Mouse (Mus musculus): Measurements from ENCODE around the gene Arhgdia.
A peak's percentile ranks its signal among the peaks of the same experiment; 100 is the strongest.

The Arhgdia gene

GRCm38 (mm10) chr11:120581490-120582267 lies at the start of gene Arhgdia:
Arhgdia (minus strand) TSS chr11:120581624.
- peak; percentile 93 to 94 for DNase-seq

GRCm38 (mm10) chr11:120630401-120630871 lies 49.0 kb upstream of the Arhgdia start:
- DNase-seq: peak in 1 of 2 experiments; percentile 16

GRCm38 (mm10) chr11:120629911-120630310 lies 48.5 kb upstream of the Arhgdia start:
- DNase-seq: no peak

- DNase-seq: peak in 1 of 2 experiments; percentile 37
Observed at GRCm38 (mm10) chr11:120629341-120629730, 47.9 kb upstream of the Arhgdia start.

- DNase-seq: peak in 1 of 2 experiments; percentile 10
Observed at GRCm38 (mm10) chr11:120628601-120629340, 47.3 kb upstream of the Arhgdia start.

GRCm38 (mm10) chr11:120627468-120628300 lies 46.3 kb upstream of the Arhgdia start:
- peak in 1 of 2 experiments; percentile 32 for DNase-seq

GRCm38 (mm10) chr11:120626785-120627467 lies 45.5 kb upstream of the Arhgdia start:
- peak in 1 of 2 experiments; percentile 16 for DNase-seq

GRCm38 (mm10) chr11:120625152-120625775 lies 43.8 kb upstream of the Arhgdia start, which contains the start of gene Sirt7:
Sirt7 (minus strand) TSS chr11:120625240.
- DNase-seq: no peak

GRCm38 (mm10) chr11:120624680-120625111 lies 43.3 kb upstream of the Arhgdia start:
- DNase-seq: peak; percentile 87 to 92

- DNase-seq: peak; percentile 60 to 73
Observed at GRCm38 (mm10) chr11:120623961-120624679, 42.7 kb upstream of the Arhgdia start.

- no peak for DNase-seq
Observed at GRCm38 (mm10) chr11:120622805-120623204, 41.4 kb upstream of the Arhgdia start.

- DNase-seq: no peak
Observed at GRCm38 (mm10) chr11:120620195-120620594, 38.8 kb upstream of the Arhgdia start.

GRCm38 (mm10) chr11:120618619-120619535 lies 37.5 kb upstream of the Arhgdia start:
- DNase-seq: peak in 1 of 2 experiments; percentile 22

- peak; percentile 96 to 98 for DNase-seq
Observed at GRCm38 (mm10) chr11:120617519-120618112, 36.2 kb upstream of the Arhgdia start, which contains the start of gene Pcyt2. Pcyt2 (minus strand) TSS chr11:120617936.

GRCm38 (mm10) chr11:120616617-120617294 lies 35.3 kb upstream of the Arhgdia start:
- no peak for DNase-seq

GRCm38 (mm10) chr11:120615606-120616203 lies 34.3 kb upstream of the Arhgdia start:
- no peak for DNase-seq

- no peak for DNase-seq
Observed at GRCm38 (mm10) chr11:120615167-120615566, 33.7 kb upstream of the Arhgdia start.

- peak in 1 of 2 experiments; percentile 52 for DNase-seq
Observed at GRCm38 (mm10) chr11:120613976-120614375, 32.6 kb upstream of the Arhgdia start.
